Comparison of ENCODE assay signal across 13 mouse cellular contexts in genomic region chr7:116198902-116199301, GRCm38 (mm10).
DNase-seq lines count a peak whose midpoint lies in the region; ATAC-seq and TF ChIP-seq lines count a peak whose summit lies in the region.
"Had no signal": no experiment of that assay in that cellular context is flagged by ENCODE, and none has a peak within 500 bp of the region (broad histone marks: within the 10 kb centered on the region; RNA-seq: fewer than 3 reads in every experiment).

No protein-coding gene starts in this region.

- H3K27ac ChIP-seq in heart, embryonic 10.5 days: peak overlapping the region; percentile 81; the same call in 1 of the 2 replicates
- H3K27ac ChIP-seq in left cerebral cortex, adult 2 months: no peak overlapping the region
- no peak overlapping the region for H3K27ac ChIP-seq in hindbrain, embryonic 11.5 days (ENCODE audit: low read depth, low read length)
- H3K27ac ChIP-seq in hindbrain, postnatal 0 days: no peak overlapping the region
- H3K27ac ChIP-seq: forebrain, embryonic 12.5 days; liver, embryonic 13.5 days; midbrain, embryonic 13.5 days; neural tube, embryonic 13.5 days had no signal

- intact Hi-C loops in left cerebral cortex, adult 2 months (cut with DNase I): no loop called here
- intact Hi-C loops in left cerebral cortex, postnatal 4 days (cut with DNase I): no loop called here

- no peak overlapping the region for H3K9ac ChIP-seq in hindbrain, embryonic 11.5 days (ENCODE audit: low read depth, low read length)
- no peak overlapping the region for H3K9ac ChIP-seq in hindbrain, postnatal 0 days (replicated peaks; ENCODE audit: low read length)
- H3K9ac ChIP-seq: forebrain, embryonic 12.5 days; liver, embryonic 13.5 days; midbrain, embryonic 13.5 days; neural tube, embryonic 13.5 days had no signal

- H3K4me2 ChIP-seq in hindbrain, embryonic 11.5 days (replicated peaks; ENCODE audit: low read depth, low read length): no peak overlapping the region
- H3K4me2 ChIP-seq in hindbrain, postnatal 0 days (ENCODE audit: low read depth, low read length): no peak overlapping the region
- H3K4me2 ChIP-seq: forebrain, embryonic 12.5 days; liver, embryonic 13.5 days; midbrain, embryonic 13.5 days; neural tube, embryonic 13.5 days had no signal

- peak; percentile 37 for TF ChIP-seq CTCF in left cerebral cortex, adult 2 months (IDR thresholded peaks at IDR 0.05)
- TF ChIP-seq CTCF in hindbrain, postnatal 0 days (IDR thresholded peaks at IDR 0.05; ENCODE audit: low read depth): no peak

- H3K9me3 ChIP-seq in heart, embryonic 10.5 days: no peaks in the 10 kb centered on the region
- no peaks in the 10 kb centered on the region for H3K9me3 ChIP-seq in hindbrain, embryonic 11.5 days (ENCODE audit: control insufficient read depth, low read length)
- H3K9me3 ChIP-seq in hindbrain, postnatal 0 days (ENCODE audit: low read length): no peaks in the 10 kb centered on the region
- H3K9me3 ChIP-seq: forebrain, embryonic 12.5 days; liver, embryonic 13.5 days; midbrain, embryonic 13.5 days; neural tube, embryonic 13.5 days had no signal

- peaks cover 95% of the 10 kb centered on the region for H3K4me1 ChIP-seq in heart, embryonic 10.5 days
- H3K4me1 ChIP-seq in hindbrain, embryonic 11.5 days (replicated peaks; ENCODE audit: control insufficient read depth, insufficient read depth, low read length): no peaks in the 10 kb centered on the region
- H3K4me1 ChIP-seq in hindbrain, postnatal 0 days (ENCODE audit: insufficient read depth, low read length): 0 out of 2 replicates have a peak, but pooled peaks cover 5% of the 10 kb centered on the region

- ATAC-seq in common myeloid progenitor, adult 5-6 weeks (replicated peaks; ENCODE audit: low read depth, poor library complexity, severe bottlenecking): peak; percentile 34; the same call in 1 of the 2 replicates
- ATAC-seq in hindbrain, embryonic 11.5 days (ENCODE audit: low FRiP score): no peak
- no peak for ATAC-seq in hindbrain, postnatal 0 days
- ATAC-seq: midbrain, embryonic 13.5 days had no signal

- H3K36me3 ChIP-seq in heart, embryonic 10.5 days: peaks cover 6% of the 10 kb centered on the region; the same call in 1 of the 2 replicates
- H3K36me3 ChIP-seq in hindbrain, embryonic 11.5 days (ENCODE audit: control insufficient read depth, insufficient read depth, low read length): no peaks in the 10 kb centered on the region
- H3K36me3 ChIP-seq in hindbrain, postnatal 0 days (ENCODE audit: insufficient read depth, low read length): no peaks in the 10 kb centered on the region
- H3K36me3 ChIP-seq: forebrain, embryonic 12.5 days; liver, embryonic 13.5 days; midbrain, embryonic 13.5 days; neural tube, embryonic 13.5 days had no signal

- H3K4me3 ChIP-seq in heart, embryonic 10.5 days: peak overlapping the region; percentile 57
- H3K4me3 ChIP-seq in left cerebral cortex, adult 2 months: no peak overlapping the region
- no peak overlapping the region for H3K4me3 ChIP-seq in hindbrain, embryonic 11.5 days (ENCODE audit: low read depth, low read length)
- no peak overlapping the region for H3K4me3 ChIP-seq in hindbrain, postnatal 0 days (ENCODE audit: low read length)
- H3K4me3 ChIP-seq: forebrain, embryonic 12.5 days; liver, embryonic 13.5 days; midbrain, embryonic 13.5 days; neural tube, embryonic 13.5 days had no signal

- no peak for DNase-seq in heart, embryonic 10.5 days (ENCODE audit: low spot score)
- no peak for DNase-seq in heart, adult 8-10 months (ENCODE audit: low spot score)
- DNase-seq in left cerebral cortex, adult 2 months (ENCODE audit: extremely low spot score in 1 of 2, low spot score in 2 of 2): no peak
- DNase-seq in left cerebral cortex, postnatal 4 days: no peak
- DNase-seq in A20 (ENCODE audit: low read depth, low spot score): peak; percentile 16
- no peak for DNase-seq in hindbrain, embryonic 11.5 days (ENCODE audit: low spot score)
- DNase-seq in hindbrain, postnatal 0 days (ENCODE audit: low spot score): no peak
- DNase-seq: cerebellum, adult 18-20 months; liver, embryonic 13.5 days had no signal

- H3K27me3 ChIP-seq in heart, embryonic 10.5 days (ENCODE audit: insufficient read depth, poor library complexity, severe bottlenecking): no peaks in the 10 kb centered on the region
- H3K27me3 ChIP-seq in hindbrain, embryonic 11.5 days (ENCODE audit: control insufficient read depth, insufficient read depth, low read length): no peaks in the 10 kb centered on the region
- H3K27me3 ChIP-seq in hindbrain, postnatal 0 days (ENCODE audit: insufficient read depth, low read length): no peaks in the 10 kb centered on the region
- H3K27me3 ChIP-seq: forebrain, embryonic 12.5 days; liver, embryonic 13.5 days; midbrain, embryonic 13.5 days; neural tube, embryonic 13.5 days had no signal

- 5% methylated on average over 2 of the region's 2 CpGs for WGBS in heart, embryonic 10.5 days
- WGBS in hindbrain, embryonic 11.5 days: 49% methylated on average over 2 of the region's 2 CpGs
- 61% methylated on average over 2 of the region's 2 CpGs for WGBS in hindbrain, postnatal 0 days
